Mouse (Mus musculus): ENCODE measurements around the gene Sec22b.

- TF ChIP-seq POLR2A (IDR thresholded peaks at IDR 0.05; ENCODE audit: low read depth, low read length) (no peak), CTCF (conservative IDR thresholded peaks at IDR 0.05; ENCODE audit: insufficient read depth, insufficient read length, low read depth, low read length) (no peak)
Observed at GRCm38 (mm10) chr3:97953196-97953595, 52.2 kb downstream of the Sec22b start.

All from kidney, adult 2 months (tissue).